Mouse (Mus musculus): ENCODE measurements at regions not wholly inside any gene's neighbourhood (a gene's known extent, or its start where the extent isn't known, plus 50 kb on each side); places are given as distances from the start of the nearest gene placed in this dataset.

DNA sequence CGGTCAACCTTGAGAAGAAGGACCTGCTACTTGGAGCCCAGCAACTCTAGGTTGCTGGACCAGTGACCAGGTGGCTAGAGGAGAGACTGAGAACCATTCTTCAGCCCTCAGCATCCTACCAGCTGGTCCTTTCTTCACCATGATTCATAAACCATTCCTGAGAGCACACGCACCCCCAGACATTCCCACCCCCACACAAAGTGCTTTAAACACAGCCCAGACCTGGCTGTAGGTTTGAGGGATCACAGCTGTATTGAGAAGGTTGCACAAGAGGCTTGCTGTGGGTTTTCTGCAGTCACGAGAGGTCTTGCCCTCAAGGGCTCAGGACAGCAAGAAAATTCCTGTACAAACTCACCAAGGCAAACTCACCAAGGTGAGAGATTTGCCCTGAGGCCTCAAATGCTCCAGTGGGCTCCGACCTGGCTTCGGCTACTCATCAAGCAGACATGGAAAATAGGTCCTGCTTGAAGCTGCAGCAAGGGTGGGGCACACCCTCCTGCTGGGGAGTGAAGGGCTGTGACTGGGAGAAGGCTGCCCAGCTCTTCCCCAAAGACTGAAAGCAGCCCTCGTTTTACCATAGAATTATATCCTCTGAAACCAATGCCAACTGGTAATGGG lies 161.9 kb upstream of the Lnx1 start:
- DNase-seq, result no peak

DNA sequence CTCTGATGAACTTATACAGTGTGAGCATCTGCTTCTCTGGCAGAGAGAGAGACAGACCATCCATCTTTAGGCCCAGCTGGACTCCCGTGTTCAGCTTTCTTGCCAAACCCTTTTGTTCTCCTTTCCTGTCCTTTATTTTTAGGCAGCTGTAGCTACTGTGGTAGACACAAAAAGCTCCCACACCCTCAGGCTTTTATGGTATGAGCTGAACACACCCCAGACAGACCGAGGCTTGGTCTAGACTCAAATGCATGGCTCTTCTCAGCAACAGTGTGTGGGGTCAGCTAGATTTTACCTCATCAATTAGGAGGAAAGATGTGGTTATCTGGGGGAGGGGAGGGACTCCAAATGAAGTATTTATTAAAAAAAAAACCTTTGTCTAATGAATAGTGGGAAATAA lies 158.6 kb upstream of the Lnx1 start:
- Histone ChIP-seq H3K9ac (replicated peaks; ENCODE audit: low read length) (no peak overlapping the region), H3K27ac (replicated peaks; ENCODE audit: low read depth, low read length) (no peak overlapping the region), H3K4me1 (ENCODE audit: control insufficient read depth, insufficient read depth, low read length) (no peaks in the 10 kb centered on the region), H3K9me3 (ENCODE audit: control insufficient read depth, low read length) (no peaks in the 10 kb centered on the region), H3K27me3 (ENCODE audit: control insufficient read depth, insufficient read depth, low read length) (no peaks in the 10 kb centered on the region), H3K4me2 (ENCODE audit: low read length) (no peak overlapping the region), H3K36me3 (ENCODE audit: control insufficient read depth, insufficient read depth, low read length) (no peaks in the 10 kb centered on the region), H3K4me3 (replicated peaks; ENCODE audit: low read depth, low read length) (no peak overlapping the region)
- DNase-seq (no peak), ATAC-seq (ENCODE audit: low FRiP score, low TSS enrichment) (no peak)
- WGBS, result 54% methylated on average over 2 of the region's 2 CpGs

More for the DNA sequence above, 161.9 kb upstream of the Lnx1 start:
- Histone ChIP-seq H3K9me3 (ENCODE audit: control insufficient read depth, low read length) (no peaks in the 10 kb centered on the region), H3K9ac (replicated peaks; ENCODE audit: low read length) (no peak overlapping the region), H3K27me3 (ENCODE audit: control insufficient read depth, insufficient read depth, low read length) (no peaks in the 10 kb centered on the region), H3K4me3 (replicated peaks; ENCODE audit: low read depth, low read length) (no peak overlapping the region), H3K27ac (replicated peaks; ENCODE audit: low read depth, low read length) (no peak overlapping the region), H3K36me3 (ENCODE audit: control insufficient read depth, insufficient read depth, low read length) (no peaks in the 10 kb centered on the region), H3K4me2 (ENCODE audit: low read length) (no peak overlapping the region), H3K4me1 (ENCODE audit: control insufficient read depth, insufficient read depth, low read length) (no peaks in the 10 kb centered on the region)
- WGBS, result 88% methylated on average over 6 of the region's 6 CpGs
- no peak for ATAC-seq (ENCODE audit: low FRiP score, low TSS enrichment)

DNA sequence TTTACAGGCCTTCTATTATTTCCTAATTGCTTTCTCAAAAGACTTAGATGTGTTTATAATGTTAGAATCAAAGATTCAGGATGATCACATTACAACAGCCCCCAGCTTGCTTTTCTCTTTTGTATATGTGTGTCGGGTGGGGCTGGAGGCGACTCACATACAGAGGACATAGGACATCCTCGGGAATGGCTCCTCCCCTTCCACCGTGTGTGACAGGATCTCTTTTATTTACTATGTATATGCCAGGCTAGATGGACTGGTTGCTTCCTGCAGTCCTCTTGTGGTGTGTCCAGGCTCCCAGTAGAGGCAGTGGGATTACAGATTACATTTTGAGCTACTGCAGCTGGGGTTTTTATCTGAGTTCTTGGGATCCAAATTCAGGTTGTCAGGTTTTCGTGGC lies 155.1 kb upstream of the Lnx1 start:
- Histone ChIP-seq H3K9ac (replicated peaks; ENCODE audit: low read length) (no peak overlapping the region), H3K4me1 (ENCODE audit: control insufficient read depth, insufficient read depth, low read length) (no peaks in the 10 kb centered on the region), H3K4me2 (ENCODE audit: low read length) (no peak overlapping the region), H3K27me3 (ENCODE audit: control insufficient read depth, insufficient read depth, low read length) (no peaks in the 10 kb centered on the region), H3K36me3 (ENCODE audit: control insufficient read depth, insufficient read depth, low read length) (no peaks in the 10 kb centered on the region), H3K9me3 (ENCODE audit: control insufficient read depth, low read length) (no peaks in the 10 kb centered on the region), H3K4me3 (replicated peaks; ENCODE audit: low read depth, low read length) (no peak overlapping the region), H3K27ac (replicated peaks; ENCODE audit: low read depth, low read length) (no peak overlapping the region)
- 59% methylated on average over 5 of the region's 5 CpGs for WGBS
- no peak for DNase-seq
- no peak for ATAC-seq (ENCODE audit: low FRiP score, low TSS enrichment)

DNA sequence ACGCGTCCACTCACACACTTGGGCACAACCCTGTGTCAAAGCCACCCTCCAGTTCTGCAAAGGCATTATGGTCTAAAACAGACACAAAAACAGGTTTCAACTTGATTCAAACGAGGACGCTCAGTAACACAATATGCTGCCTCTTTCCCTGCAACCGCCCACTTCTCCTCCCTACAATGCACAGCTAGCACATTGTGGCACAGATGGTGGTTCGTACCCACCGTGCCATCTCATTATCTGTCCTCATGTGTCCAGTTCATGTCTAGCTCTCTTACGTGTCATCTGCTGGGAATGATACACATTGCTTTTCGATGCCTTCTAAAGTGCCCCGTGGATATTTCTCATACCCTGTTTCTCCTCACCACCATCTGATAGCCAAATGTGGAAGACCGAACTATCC lies 154.4 kb upstream of the Lnx1 start:
- ATAC-seq (ENCODE audit: low FRiP score, low TSS enrichment) (no peak), DNase-seq (no peak)
- no peak overlapping the region for H3K4me3 ChIP-seq (replicated peaks; ENCODE audit: low read depth, low read length)

DNA sequence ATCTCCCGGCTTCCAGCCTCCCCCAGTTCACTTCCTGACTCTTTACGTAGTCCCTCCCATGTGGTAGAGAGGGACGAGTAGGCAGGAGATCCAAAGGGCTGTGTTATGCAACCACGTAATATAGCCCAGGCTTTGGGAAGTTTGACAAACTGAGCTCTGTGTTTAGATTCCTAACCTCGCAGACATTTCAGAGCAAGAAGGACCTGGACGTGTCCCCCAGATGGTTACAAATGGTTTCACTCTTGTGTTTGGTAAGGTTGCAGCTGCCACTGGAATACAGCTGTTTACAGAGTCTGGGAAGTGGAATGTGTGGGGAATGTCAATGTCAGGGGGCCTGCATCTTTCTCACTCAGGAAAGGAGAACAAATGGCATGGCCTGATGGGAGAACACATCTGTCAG lies 145.1 kb upstream of the Lnx1 start:
- no peak for DNase-seq
- Histone ChIP-seq H3K9me3 (ENCODE audit: control insufficient read depth, low read length) (no peaks in the 10 kb centered on the region), H3K4me1 (ENCODE audit: control insufficient read depth, insufficient read depth, low read length) (no peaks in the 10 kb centered on the region), H3K9ac (replicated peaks; ENCODE audit: low read length) (no peak overlapping the region), H3K36me3 (ENCODE audit: control insufficient read depth, insufficient read depth, low read length) (no peaks in the 10 kb centered on the region), H3K27ac (replicated peaks; ENCODE audit: low read depth, low read length) (no peak overlapping the region), H3K4me3 (replicated peaks; ENCODE audit: low read depth, low read length) (no peak overlapping the region), H3K4me2 (ENCODE audit: low read length) (no peak overlapping the region), H3K27me3 (ENCODE audit: control insufficient read depth, insufficient read depth, low read length) (no peaks in the 10 kb centered on the region)
- no peak for ATAC-seq (ENCODE audit: low FRiP score, low TSS enrichment)
- WGBS, result 88% methylated on average over 6 of the region's 6 CpGs

More for the DNA sequence above, 154.4 kb upstream of the Lnx1 start:
- WGBS, result 82% methylated on average over 11 of the region's 11 CpGs
- Histone ChIP-seq H3K9me3 (ENCODE audit: control insufficient read depth, low read length) (no peaks in the 10 kb centered on the region), H3K4me1 (ENCODE audit: control insufficient read depth, insufficient read depth, low read length) (no peaks in the 10 kb centered on the region), H3K36me3 (ENCODE audit: control insufficient read depth, insufficient read depth, low read length) (no peaks in the 10 kb centered on the region), H3K4me2 (ENCODE audit: low read length) (no peak overlapping the region), H3K9ac (replicated peaks; ENCODE audit: low read length) (no peak overlapping the region), H3K27ac (replicated peaks; ENCODE audit: low read depth, low read length) (no peak overlapping the region), H3K27me3 (ENCODE audit: control insufficient read depth, insufficient read depth, low read length) (no peaks in the 10 kb centered on the region)

DNA sequence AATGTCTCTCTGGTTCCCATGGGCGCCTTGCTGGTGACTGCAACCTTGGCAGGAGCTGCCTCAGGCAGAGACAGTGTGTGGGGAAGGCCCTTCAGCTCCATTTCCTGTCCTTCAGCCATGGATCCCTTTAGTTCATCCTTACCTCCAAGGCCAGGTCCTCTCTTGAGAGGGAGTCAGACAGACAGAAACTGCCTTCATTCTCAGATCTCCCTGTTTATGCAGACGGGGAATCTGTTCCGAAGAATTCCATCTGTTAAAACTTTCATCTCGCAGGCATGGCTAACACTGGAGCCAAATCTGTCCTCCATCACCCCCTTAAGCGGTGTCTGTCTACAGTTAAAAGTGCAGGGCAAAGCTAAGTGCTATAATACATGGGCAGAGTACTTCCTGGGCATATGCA lies 144.0 kb upstream of the Lnx1 start:
- H3K27ac ChIP-seq (replicated peaks; ENCODE audit: low read depth, low read length), result no peak overlapping the region
- no peak overlapping the region for H3K4me3 ChIP-seq (replicated peaks; ENCODE audit: low read depth, low read length)
- no peaks in the 10 kb centered on the region for H3K36me3 ChIP-seq (ENCODE audit: control insufficient read depth, insufficient read depth, low read length)
- WGBS, result 95% methylated on average over 5 of the region's 5 CpGs
- H3K4me1 ChIP-seq (ENCODE audit: control insufficient read depth, insufficient read depth, low read length), result no peaks in the 10 kb centered on the region
- no peak for ATAC-seq (ENCODE audit: low FRiP score, low TSS enrichment)
- no peaks in the 10 kb centered on the region for H3K27me3 ChIP-seq (ENCODE audit: control insufficient read depth, insufficient read depth, low read length)
- no peaks in the 10 kb centered on the region for H3K9me3 ChIP-seq (ENCODE audit: control insufficient read depth, low read length)
- no peak overlapping the region for H3K4me2 ChIP-seq (ENCODE audit: low read length)
- no peak overlapping the region for H3K9ac ChIP-seq (replicated peaks; ENCODE audit: low read length)
- no peak for DNase-seq

DNA sequence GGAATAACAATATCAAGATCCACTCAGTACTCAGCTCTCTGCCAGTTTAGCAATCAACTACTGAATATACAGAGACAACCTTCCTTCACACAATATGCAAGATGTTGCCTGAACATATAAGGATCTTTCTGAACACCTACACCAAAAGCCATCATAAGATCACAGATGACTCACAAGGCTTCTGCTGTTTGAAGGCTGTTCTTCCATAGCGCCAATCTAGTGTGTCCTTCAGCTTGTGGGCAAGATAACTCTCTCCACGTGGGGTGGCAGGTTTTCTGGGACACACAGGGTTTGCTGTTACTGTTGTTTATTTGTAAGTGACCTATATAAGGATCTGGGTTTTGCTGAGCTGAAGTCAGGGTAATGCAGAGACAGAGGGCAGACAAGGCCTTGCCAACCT lies 131.7 kb upstream of the Lnx1 start:
- H3K27ac ChIP-seq (replicated peaks; ENCODE audit: low read depth, low read length), result no peak overlapping the region
- ATAC-seq (ENCODE audit: low FRiP score, low TSS enrichment), result no peak
- no peaks in the 10 kb centered on the region for H3K36me3 ChIP-seq (ENCODE audit: control insufficient read depth, insufficient read depth, low read length)
- 87% methylated on average over 2 of the region's 2 CpGs for WGBS
- H3K27me3 ChIP-seq (ENCODE audit: control insufficient read depth, insufficient read depth, low read length), result no peaks in the 10 kb centered on the region
- no peaks in the 10 kb centered on the region for H3K4me1 ChIP-seq (ENCODE audit: control insufficient read depth, insufficient read depth, low read length)
- no peak overlapping the region for H3K4me3 ChIP-seq (replicated peaks; ENCODE audit: low read depth, low read length)
- H3K9ac ChIP-seq (replicated peaks; ENCODE audit: low read length), result no peak overlapping the region
- no peak for DNase-seq
- H3K9me3 ChIP-seq (ENCODE audit: control insufficient read depth, low read length), result no peaks in the 10 kb centered on the region
- no peak overlapping the region for H3K4me2 ChIP-seq (ENCODE audit: low read length)

DNA sequence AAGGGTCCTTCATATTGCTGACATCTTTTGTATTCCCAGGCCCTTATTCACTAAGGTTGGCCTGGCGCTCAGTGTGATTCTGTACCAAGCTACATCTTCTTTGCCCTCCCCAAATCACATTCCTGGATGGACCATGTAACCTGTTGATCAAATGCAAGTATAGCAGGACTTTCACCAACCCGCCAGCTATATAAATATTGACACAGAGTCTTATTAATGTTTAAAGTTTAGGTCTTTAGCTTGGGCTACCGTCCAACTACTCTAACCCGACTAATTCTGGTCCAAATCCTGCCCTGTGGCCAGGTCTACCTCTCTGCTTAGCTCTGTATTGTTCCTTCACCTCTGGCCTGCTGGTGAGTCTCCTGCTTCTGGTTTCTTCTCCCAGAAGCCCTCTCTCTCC lies 131.2 kb upstream of the Lnx1 start:
- no peak overlapping the region for H3K9ac ChIP-seq (replicated peaks; ENCODE audit: low read length)
- no peak overlapping the region for H3K27ac ChIP-seq (replicated peaks; ENCODE audit: low read depth, low read length)
- H3K4me2 ChIP-seq (ENCODE audit: low read length), result no peak overlapping the region
- H3K9me3 ChIP-seq (ENCODE audit: control insufficient read depth, low read length), result no peaks in the 10 kb centered on the region
- 90% methylated on average over 4 of the region's 4 CpGs for WGBS
- H3K4me1 ChIP-seq (ENCODE audit: control insufficient read depth, insufficient read depth, low read length), result no peaks in the 10 kb centered on the region
- no peaks in the 10 kb centered on the region for H3K36me3 ChIP-seq (ENCODE audit: control insufficient read depth, insufficient read depth, low read length)
- H3K27me3 ChIP-seq (ENCODE audit: control insufficient read depth, insufficient read depth, low read length), result no peaks in the 10 kb centered on the region
- no peak overlapping the region for H3K4me3 ChIP-seq (replicated peaks; ENCODE audit: low read depth, low read length)
- DNase-seq, result no peak
- ATAC-seq (ENCODE audit: low FRiP score, low TSS enrichment), result no peak

DNA sequence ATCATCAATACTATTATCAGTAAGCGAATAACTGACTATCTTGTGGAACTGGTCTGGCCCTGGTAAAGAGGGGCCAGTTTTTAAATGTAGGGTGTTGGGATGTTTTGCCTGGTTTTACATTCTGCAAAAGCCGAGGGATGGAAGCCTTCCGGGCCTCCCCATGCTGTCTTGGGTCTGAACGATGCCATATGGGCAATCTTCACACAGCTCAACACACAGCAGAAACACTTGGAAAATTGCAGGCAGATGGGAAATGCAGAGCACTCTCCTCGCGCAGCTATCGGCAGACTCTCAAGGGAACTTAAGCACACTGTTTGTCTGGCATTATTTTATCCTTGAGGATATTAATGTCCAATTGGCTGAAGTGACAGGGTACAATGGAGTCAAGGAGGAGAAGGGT lies 129.3 kb upstream of the Lnx1 start:
- H3K4me2 ChIP-seq (ENCODE audit: low read length), result no peak overlapping the region
- no peaks in the 10 kb centered on the region for H3K36me3 ChIP-seq (ENCODE audit: control insufficient read depth, insufficient read depth, low read length)
- H3K9me3 ChIP-seq (ENCODE audit: control insufficient read depth, low read length), result no peaks in the 10 kb centered on the region
- H3K9ac ChIP-seq (replicated peaks; ENCODE audit: low read length), result no peak overlapping the region
- DNase-seq, result no peak
- no peak for ATAC-seq (ENCODE audit: low FRiP score, low TSS enrichment)
- no peak overlapping the region for H3K27ac ChIP-seq (replicated peaks; ENCODE audit: low read depth, low read length)
- H3K27me3 ChIP-seq (ENCODE audit: control insufficient read depth, insufficient read depth, low read length), result no peaks in the 10 kb centered on the region
- no peaks in the 10 kb centered on the region for H3K4me1 ChIP-seq (ENCODE audit: control insufficient read depth, insufficient read depth, low read length)
- WGBS, result 86% methylated on average over 7 of the region's 7 CpGs
- no peak overlapping the region for H3K4me3 ChIP-seq (replicated peaks; ENCODE audit: low read depth, low read length)

Data from midbrain, embryonic 14.5 days (tissue).